8 mouse cellular contexts compared by ENCODE assay signal in genomic region chr4:138250088-138250960, GRCm38 (mm10). TPM values are rescaled to one million over a fixed set of nuclear protein-coding genes. Genes with fewer than 3 reads are reported as not detected.
DNase-seq lines count a peak whose midpoint lies in the region; ATAC-seq lines count a peak whose summit lies in the region.

Sh2d5 (plus strand) TSS chr4:138250403.
Kif17 (plus strand) TSS chr4:138250435.

- no peaks in the 10 kb centered on the region; the same call in 1 of the 2 replicates for H3K27me3 ChIP-seq in hindbrain, embryonic 14.5 days (ENCODE audit: control insufficient read depth, insufficient read depth, low read length)

- peaks cover 21% of the 10 kb centered on the region; the same call in 1 of the 2 replicates for H3K4me1 ChIP-seq in hindbrain, embryonic 14.5 days (replicated peaks; ENCODE audit: control insufficient read depth, insufficient read depth, low read length)

- peak within 1 kb of the TSS; percentile 70 for H3K9ac ChIP-seq in hindbrain, embryonic 14.5 days

- H3K4me3 ChIP-seq in hindbrain, embryonic 14.5 days (replicated peaks; ENCODE audit: low read length) = peak within 1 kb of the TSS; percentile 54

- peak within 1 kb of the TSS; percentile 77 for H3K27ac ChIP-seq in hindbrain, embryonic 14.5 days

- ATAC-seq in hindbrain, embryonic 14.5 days (ENCODE audit: low FRiP score) = peak; percentile 90

- H3K36me3 ChIP-seq in hindbrain, embryonic 14.5 days (replicated peaks; ENCODE audit: control insufficient read depth, insufficient read depth) = peaks cover 27% of the 10 kb centered on the region

- no peaks in the 10 kb centered on the region for H3K9me3 ChIP-seq in hindbrain, embryonic 14.5 days (ENCODE audit: control insufficient read depth, low read length)

- DNase-seq in ZHBTc4 (ENCODE audit: low read depth, low spot score) = peak; percentile 93
- DNase-seq in cerebellum, postnatal 10 days = peak; percentile 95 to 96
- peak; percentile 83 to 87 for DNase-seq in frontal cortex, postnatal 10 days (ENCODE audit: low spot score in 2 of 2)
- DNase-seq in hindbrain, embryonic 14.5 days (ENCODE audit: low spot score) = peak; percentile 81
- peak; percentile 91 to 95 for DNase-seq in left cerebral cortex, adult 18-20 months (ENCODE audit: low spot score in 2 of 2)
- DNase-seq in lung, postnatal 36 days = peak; percentile 75
- peak; percentile 94 to 95 for DNase-seq in right cerebral cortex, postnatal 10 days (ENCODE audit: low spot score in 2 of 2)
- DNase-seq in urinary bladder, postnatal 25 days (ENCODE audit: low spot score) = peak; percentile 56

- H3K4me2 ChIP-seq in hindbrain, embryonic 14.5 days (replicated peaks) = peak within 1 kb of the TSS; percentile 84

- under 1% methylated on average over 57 of the region's 74 CpGs for WGBS in hindbrain, embryonic 14.5 days

RNA-seq across cellular contexts. Expression of gene Sh2d5, which starts in this region (rescaled TPM):
- polyA plus RNA-seq in hindbrain, embryonic 14.5 days (2014; fragmentation: Nextera tagmentation; extraction: Ambion mirVana) = 12.0 and 13.1 TPM in 2 replicates
- total RNA-seq in left cerebral cortex, adult 18-20 months (2021) = 10 to 100 TPM; 71.7 to 83.2 TPM

RNA-seq across cellular contexts. Expression of gene Kif17, which starts in this region (rescaled TPM):
- 2.7 and 3.2 TPM in 2 replicates for polyA plus RNA-seq in hindbrain, embryonic 14.5 days (2014; fragmentation: Nextera tagmentation; extraction: Ambion mirVana)
- 10 to 100 TPM; 28.8 to 33.0 TPM for total RNA-seq in left cerebral cortex, adult 18-20 months (2021)

Comparison
In these comparisons a context has a peak if more than half of its experiments do, and no peak if none do; other contexts are left out.
1. Peak in every context shown above with its lines: DNase-seq, ATAC-seq, H3K4me3 ChIP-seq and H3K27ac ChIP-seq.